Mouse (Mus musculus) lung, postnatal 25 days (tissue): ENCODE measurements around the gene 9230104L09Rik.

Source experiments
- DNase-seq: peaks from one replicate; pipeline ENCODE4 v3.0.0; 2022; ENCODE audit warnings: low spot score

Gene 9230104L09Rik

DNA sequence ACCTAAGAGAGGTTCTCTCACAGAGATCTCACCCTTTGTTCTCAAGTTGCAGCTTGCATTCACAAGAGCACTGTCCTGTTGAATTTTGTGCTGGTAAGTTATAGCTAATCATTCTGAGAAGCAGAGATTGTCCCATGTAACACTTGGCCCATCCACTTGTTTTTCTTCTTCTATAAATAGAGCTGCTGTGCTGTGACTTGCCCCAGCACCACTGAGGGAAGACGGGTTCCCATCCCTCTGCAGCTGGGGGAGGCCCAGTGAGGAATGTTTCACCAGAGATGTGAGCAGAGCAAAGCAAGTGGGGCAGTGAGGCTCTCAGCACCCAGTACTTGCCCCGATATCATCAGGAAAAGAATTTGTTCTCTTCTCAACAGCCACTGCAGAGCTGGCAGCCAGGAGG is at the start of gene 9230104L09Rik:
Gene 9230104L09Rik, minus strand, starts transcription at position 73 of the 400 bp plus-strand sequence.
- no peak for DNase-seq

DNA sequence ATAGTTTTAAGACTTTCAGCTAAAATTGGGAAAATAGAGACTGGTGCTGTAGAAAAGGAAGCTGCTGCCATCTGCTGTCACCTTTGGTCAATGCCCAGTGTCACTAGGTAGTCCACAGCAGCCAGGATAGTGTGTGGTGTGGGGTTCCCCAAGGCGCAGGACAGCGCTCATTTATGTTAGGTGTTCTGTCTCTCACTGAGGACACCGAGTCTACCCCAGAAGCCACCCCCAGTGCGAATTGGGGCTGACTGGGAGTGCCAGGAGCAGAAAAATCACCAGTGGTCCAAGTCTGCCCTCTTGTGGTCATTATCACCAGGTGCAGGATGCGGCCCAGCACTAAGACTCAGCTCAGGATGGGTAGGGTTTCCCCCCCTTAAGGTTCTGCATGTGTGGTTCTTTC is 37.4 kb upstream of the 9230104L09Rik start:
- DNase-seq = peak; percentile 62

DNA sequence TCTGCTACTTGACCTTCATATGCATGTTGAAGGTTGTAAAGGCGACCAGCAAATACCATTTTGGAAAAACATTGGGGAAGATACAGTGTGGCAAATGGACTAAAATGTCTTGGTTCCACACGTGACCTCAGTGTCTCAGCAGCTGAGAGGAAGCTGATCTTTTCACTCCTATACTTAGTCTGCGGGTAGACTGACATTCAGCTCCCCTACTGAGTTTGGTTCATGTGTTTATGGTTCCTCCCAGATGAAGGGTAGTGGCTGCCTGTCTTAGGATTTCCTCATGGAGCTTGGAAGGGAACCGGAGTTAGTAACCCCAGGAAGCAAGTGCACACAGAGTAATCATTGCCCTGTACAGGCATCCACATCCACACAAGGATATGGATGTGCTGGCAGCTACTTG is 35.5 kb upstream of the 9230104L09Rik start:
- no peak for DNase-seq

DNA sequence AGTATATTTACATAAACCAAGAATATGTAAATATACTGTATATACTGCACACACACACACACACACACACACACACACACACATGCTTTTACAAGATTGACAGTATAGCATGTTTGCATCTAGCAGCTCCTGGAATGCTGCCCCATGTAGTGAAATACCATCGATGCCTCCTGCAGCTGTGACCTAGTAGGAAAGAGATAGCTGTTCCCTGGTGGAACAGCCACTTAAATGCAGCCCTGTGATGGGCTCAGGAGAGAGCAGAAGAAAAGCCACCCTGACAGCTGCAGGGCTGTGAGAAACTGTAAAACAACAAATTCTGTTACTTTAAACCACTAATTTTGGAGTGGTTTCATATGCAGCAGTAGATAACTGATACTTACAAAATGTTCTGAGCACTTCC is 31.4 kb upstream of the 9230104L09Rik start:
- DNase-seq = no peak

DNA sequence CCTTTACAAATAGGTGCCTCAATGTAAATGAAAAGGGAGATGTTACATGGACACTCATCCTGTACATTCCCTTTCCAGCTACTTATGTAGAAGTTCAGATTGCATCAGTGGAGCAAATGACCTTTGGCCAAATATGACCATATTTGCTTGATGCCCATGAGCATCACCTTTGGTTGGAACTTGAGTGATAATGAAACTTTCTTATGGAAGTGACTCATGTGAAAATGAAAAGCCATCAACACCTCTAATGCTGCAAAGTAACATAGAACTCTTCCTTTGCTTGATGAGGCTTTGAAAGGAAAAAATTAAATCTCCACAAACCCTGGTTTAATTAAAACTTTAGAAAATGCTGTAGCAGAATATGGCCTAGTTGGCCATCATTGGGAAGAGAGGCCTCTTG is 28.3 kb upstream of the 9230104L09Rik start:
- no peak for DNase-seq

DNA sequence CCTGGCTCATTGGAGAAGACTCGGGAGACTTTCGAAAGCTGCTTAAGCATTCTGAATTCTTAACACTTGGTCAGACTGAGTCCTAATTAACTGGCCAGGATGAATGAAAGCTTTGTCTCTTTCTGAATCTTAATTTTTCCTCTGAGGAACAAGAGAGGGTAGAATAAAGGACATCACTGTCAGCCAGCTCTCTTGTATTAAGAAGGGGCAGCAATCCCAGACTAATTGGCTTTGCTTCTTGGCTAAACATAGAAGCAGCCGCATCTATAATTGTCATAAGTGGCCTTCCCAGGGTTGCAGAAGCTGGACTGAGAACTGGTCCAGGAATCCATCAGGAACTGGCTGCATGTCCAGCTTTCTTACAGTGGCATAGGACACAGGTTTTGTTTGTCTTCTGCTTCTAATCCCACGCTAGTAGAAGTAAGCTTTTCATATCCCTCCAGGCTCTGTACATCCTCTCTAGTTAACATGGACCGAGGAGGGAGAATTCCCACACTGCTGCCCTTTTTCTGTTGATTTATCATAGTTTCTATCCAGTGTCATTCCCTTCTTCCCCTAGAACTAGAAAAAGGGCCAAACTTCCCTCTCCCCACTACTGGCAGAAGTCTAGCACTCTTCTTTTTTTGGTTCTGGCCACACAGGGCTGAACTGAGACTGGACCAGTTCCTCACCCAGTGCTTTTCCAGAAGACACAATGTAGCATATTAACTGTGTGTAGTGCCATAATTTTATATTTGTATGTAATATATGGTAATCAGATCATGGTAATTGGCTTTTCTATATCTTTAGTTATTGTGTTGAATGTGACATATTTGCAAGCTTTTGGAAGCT is 25.4 kb upstream of the 9230104L09Rik start:
- DNase-seq = no peak

DNA sequence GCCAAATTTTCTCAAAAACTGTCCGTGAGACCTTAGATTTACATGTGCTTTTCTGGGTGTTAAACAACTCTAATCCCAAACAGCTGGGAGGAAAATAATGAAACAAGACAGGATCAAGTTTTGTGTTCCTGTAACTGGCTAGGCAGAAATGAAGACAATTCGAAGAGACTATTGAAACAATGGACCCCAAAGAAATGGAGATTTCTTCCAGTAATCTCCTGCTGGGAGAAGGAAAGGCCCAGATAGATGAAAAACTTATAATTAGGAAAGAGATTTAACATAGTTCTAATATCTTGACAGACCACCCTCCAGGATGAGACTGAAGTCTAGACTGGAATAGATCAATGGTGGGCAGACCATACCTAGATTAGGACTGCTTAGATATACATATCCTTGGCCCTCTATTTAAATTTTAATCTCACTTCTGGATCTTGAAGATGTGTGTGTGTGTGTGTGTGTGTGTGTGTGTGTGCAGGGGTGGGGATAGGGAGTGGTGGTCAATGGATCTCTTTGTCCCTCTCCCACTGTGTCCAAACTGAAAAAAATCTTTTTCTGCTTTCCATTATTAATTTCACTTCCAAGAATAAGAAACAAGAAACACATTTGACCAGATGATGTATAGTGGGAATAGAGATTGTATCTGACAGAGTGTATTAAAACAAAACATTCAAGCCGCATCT is 24.6 kb upstream of the 9230104L09Rik start:
- no peak for DNase-seq

DNA sequence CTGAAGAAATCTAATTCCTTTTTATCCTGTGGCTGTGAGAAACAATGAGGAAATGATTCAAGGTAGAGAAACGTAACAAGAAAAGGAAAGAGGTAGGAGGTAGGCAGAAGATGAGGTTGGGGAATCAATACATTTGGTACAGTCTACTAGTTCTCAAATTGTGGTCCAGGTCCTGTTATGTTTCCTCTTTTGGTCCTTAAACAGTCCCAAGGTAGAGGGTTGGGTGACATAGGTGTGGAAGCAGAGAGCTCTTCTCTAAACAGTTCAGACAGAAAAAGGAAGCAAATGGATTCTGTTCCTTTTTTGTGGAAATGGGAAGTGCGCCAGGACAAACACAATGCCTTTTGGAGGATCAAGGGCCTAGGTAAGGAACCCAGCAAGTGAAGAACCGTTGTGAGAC is 24.0 kb upstream of the 9230104L09Rik start:
- no peak for DNase-seq

DNA sequence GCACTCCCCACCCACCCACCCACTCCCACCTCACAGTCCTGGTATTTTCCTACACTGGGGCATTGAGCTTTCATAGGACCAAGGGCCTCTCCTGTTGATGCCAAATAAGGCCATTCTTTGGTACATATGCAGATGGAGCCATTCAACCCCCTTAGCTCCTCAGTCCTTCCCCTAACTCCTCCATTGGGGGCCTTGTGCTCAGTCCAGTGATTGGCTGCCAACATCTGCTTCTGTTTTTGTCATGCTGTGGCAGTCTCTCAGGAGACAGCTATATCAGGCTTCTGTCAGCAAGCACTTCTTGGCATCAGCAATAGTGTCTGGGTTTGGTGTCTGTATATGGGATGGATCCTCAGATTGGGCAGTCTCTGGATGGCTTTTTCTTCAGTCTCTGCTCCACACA is 19.9 kb upstream of the 9230104L09Rik start:
- DNase-seq = no peak

DNA sequence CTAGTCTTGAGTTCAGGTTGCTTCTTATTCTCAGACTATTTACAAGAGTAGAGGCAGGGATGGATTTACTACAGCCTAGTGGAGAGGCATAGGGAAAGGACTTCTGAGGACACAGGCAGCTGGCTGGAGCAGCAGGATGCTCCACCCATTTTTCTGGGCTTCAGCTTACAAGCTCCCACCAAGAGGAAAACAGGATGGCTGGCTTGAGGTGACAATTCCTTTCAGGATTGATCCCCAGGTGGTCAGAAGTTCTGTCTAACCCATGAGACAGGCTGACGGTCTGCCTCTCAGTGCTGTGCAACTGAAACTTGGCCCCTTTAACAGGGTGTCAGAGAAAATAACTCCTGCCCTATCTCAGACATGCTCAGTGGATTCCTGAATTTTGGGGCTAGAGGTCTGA is 14.4 kb upstream of the 9230104L09Rik start:
- DNase-seq = peak; percentile 62

DNA sequence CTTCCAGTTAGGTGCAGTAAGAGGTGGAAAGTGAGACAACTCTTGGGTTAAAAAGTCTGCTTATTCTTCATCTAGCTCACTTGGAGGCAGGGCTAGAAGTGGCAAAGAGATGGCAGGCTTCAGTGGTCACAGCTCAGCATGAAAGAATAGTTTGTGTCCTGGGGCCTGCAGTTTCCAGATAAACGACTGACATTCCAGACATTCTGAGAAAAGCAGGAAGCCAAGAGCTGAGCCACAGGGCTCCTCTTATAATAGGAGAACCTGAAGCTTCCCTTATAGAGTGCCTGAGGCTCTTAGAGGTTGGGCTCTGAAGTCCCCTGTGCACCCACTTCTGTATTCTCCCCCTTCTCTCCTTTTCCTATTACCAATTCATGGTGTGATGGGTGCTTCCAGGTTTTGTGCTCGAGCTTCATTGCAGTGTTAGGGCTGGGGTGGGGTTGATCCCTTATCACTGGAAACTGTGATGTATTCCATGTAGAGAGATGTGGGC is 13.8 kb upstream of the 9230104L09Rik start:
- no peak for DNase-seq

DNA sequence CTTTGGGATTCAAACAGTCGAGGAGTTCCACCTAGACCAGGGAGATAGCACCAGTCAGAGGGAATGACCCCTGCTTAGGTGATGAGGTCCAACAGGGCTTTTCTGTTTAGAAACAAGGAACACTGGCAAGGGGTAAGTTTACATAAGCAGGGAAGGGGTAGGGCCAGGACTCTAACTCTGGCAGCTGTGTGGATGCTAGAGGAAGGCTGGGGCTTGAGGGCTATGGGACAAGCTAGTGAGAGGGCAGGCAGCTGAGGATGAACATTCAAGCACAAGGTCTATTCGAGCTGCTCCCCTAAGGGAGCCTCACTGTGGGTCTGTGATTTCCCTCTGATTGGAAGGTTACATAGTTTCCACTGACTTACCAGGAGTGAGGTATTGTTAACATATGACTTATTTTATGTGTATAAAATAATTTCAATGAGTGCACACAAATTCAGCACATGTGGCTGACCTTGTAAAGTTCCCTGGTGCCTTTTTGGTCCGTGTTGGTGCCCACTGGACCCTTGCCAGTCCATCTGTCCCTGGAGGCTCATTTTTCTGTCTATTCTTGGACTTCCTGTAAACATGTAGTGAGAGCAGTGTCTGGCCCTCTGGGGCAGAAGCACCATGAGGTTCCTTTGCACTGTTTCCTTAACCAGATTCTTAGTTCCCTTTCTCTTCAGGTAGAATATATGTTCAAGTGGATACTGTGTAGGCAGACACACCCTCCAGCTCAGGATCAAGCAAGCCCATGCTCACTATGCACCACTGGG is 12.4 kb upstream of the 9230104L09Rik start:
- DNase-seq = no peak

DNA sequence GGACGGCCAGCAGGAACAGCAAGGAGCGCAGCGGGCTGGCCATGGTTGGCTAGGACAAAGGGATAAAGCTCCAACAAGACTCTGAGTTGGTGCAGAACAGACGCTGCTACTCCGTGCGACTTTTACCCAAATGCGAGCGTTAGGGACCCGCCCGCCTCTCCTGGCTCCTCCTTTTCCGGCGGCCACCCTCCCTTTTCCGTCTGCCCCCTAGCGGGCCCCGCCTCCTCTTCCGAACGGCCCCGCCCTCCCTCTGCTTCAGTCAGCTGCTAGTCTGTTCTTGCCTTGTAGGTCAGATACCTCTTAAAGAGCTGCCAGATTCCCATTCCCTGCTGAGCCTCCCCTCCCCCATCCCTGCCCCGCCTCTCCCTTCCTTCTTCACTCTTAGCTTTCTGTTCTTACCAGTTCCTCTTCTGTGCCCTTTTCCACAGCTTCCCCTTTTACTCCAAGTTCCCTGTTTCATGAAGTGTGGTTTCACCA is 10.5 kb upstream of the 9230104L09Rik start, which contains the start of gene Cst3:
Gene Cst3, minus strand, starts transcription at position 358 of the 477 bp plus-strand sequence.
- peak; percentile 96 for DNase-seq

DNA sequence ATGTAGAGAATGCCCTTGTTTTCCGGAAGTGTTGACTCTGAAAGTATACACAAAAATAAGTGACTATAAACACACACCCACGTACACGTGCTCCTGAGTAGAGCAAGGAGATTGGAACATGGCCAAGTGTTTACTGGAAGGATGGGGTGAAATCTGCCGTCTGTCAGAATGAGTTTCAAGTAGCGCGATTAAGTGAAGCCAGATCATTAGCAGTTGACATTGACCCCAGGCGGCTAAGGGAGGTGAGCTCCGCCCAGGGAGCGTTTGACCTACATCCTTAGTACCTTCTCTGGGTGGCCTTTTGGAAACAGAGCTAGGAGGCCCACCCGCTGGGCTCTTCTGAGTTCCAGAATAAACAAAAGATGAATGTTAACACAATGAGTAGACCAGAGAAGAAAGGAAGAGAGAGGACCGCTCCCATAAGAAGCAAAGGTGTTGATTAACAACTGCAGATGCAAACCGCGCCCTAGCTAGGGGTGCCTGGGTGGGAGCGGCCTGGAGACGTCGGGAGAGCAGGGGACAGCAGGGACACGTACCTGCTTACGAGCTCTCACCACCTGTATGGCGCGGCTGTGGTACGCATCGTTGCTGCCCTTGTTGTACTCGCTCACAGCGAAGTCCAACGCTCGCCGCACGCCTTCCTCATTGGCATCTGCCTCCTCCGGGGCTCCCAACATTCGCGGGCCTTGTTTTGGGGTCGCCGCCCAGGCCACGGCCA is 9.9 kb upstream of the 9230104L09Rik start:
- DNase-seq = peak; percentile 48

DNA sequence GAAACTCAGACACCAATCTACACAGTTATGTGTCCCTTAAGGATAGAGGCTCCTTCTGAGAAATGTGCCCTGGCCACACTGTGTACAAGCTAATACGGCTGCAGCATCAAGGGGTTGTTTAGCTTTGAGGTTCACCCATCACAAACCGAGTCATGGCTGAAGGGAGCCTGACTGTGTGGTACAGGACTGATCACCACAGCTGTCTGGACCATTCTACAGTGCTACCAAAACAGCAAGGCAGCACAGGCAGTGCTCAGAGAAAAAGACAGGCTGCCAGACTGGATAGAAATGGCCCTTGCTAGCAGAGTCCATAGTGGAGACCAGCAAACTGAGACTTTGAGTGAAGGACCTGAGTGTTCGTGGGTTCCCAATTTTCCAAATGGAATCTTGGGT is 9.4 kb upstream of the 9230104L09Rik start:
- no peak for DNase-seq

DNA sequence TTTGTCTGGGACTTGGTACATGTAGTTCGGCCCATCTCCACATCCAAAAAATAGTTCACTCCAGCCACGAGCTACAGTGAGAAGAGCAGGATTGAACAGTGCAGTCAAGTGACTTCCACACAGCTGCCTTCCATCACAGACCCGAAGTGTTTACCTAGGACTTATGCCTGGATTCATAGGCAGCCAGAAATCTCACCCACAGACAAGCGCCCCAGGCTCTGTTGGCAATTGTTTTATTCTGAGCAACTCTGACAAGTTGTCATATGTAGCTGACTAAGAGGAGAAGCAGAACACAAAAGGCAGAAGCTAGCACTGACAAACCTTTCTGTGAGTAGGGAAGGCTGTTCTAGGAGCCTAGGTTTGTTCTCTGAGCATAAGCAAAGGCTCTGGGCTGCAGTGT is 8.0 kb upstream of the 9230104L09Rik start:
- no peak for DNase-seq

DNA sequence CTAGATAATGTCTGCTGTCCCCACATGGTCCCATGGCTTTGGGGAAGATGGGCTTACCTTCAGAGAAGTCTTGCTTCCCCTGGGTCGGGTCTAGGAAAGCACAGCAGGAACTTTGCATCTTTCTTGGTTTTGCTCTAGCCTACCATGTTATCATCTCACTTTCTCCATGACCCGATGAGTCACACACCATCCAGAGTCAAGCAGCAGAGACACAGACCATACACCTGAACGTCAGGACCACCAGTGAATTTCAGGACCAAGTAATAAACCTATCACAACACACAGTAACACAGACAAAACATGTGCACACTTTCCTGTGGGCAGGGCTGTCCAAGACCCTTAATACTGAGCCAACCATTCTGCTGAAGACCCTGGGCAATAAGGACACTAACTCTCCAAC is 5.7 kb upstream of the 9230104L09Rik start:
- no peak for DNase-seq

DNA sequence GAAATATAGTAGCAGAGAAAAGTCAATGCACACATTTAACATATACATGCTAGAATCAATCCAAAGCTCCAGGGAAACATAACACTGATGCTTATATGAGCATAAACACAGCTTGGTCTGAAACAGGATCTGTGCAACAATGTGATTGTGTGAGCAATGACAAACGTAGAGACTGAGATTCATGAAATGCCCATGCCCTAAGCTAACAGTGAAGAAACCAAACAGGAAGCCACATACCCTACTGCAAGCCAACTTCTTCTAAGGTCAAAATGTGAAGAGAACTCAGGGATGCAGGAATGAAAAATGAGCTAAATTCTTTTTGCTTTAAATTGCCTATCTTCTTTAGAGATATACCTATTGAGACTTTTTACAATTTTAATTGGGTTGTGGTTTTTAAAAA is 4.1 kb upstream of the 9230104L09Rik start:
- DNase-seq = no peak

DNA sequence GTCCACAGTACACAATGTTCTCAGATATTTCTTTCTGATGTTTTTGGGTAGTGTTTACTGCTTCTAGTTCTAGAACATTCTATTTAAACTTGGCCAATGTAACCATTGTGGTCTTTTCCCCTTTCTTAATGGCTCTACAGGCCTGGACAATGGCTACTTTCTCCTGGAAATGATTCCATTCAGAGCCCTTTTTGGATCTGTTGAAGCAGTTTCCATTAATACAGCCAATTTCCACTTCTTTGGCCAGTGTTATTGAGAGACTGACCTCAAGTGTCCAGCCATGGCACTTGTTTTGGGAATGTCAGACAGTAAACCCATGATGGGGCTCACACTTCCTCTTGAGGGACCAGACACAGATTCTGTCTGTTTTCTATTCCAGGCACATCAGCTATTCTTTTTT is 3.1 kb downstream of the 9230104L09Rik start:
- DNase-seq = no peak

DNA sequence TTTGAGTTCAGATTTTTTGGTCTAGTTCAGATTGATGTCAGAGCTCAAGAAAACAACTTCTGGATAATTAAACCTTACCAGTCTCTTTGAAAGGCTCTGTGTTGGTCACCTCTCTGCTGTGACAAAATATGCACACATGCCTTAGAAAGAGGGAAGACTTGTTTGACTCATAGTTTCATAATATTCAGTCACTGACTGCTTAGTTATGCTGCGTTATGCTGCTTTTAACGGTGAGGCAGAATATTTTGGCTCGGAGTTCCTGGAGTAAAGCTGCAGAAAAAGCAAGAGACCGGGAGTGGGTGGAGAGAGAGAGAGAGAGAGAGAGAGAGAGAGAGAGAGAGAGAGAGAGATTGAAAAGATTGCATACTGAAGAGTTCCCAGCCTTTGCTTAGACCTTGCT is 3.8 kb downstream of the 9230104L09Rik start:
- DNase-seq = no peak

DNA sequence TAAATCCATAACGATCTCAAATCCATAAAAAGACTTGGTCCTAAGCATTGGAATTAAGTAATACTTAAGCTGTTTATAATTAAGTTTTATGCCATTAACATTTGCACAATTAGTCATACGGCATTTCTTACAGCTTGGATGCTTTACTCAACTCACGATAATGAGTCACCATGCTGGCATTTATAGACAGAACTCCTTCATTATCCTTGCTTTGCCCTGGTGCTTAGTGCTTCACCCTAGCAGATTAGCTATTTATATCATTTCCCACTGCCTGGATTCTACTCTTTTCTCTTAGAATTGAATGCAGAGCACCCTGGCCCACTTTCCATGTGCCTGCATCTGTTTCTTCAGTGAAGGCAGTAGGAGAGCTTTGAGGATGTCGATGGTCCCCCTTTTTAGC is 7.3 kb downstream of the 9230104L09Rik start:
- DNase-seq = no peak
